Mouse (Mus musculus): ENCODE data around the gene Hist1h1t.

GRCm38 (mm10) chr13:23708654-23709053 lies 13.0 kb downstream of the Hist1h1t start:
- no peak for TF ChIP-seq GATA1 (IDR thresholded peaks at IDR 0.05; ENCODE audit: borderline replicate concordance, low read length)
- no peak for TF ChIP-seq FLI1 (IDR thresholded peaks at IDR 0.05; ENCODE audit: low read length)

Measured in megakaryocyte, embryonic 14.5 days (primary cell).